ENCODE assay signal across 8 mouse cellular contexts in the genomic region with DNA sequence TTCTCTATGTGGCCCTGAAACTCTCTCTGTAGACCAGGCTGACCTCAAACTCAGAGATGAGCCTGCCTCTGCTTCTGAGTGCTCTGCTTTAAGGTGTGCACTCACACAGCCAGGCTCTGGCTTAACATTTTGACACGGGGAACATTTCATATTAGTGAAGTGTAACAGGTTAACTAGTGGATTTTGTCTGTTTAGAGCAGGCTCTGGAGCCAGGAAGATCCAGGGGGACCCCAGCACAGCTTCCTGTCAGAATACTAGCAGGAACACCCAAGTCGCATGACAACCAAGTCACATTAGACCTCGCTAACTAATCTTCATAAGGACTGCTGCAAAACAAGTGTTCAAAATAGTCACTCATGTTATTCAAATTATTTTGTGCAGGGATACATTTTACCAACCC. TPM values are rescaled to one million over a fixed set of nuclear protein-coding genes. Genes with fewer than 3 reads are reported as not detected.
A peak's percentile ranks its signal among the peaks of the same experiment; 100 is the strongest.
DNase-seq lines count a peak whose midpoint lies in the region; ATAC-seq and TF ChIP-seq lines count a peak whose summit lies in the region.

No protein-coding gene starts in this region.

- TF ChIP-seq CTCF in heart, adult 2 months (IDR thresholded peaks at IDR 0.05): no peak
- TF ChIP-seq CTCF in stomach, postnatal 0 days (IDR thresholded peaks at IDR 0.05; ENCODE audit: low read depth): no peak

- peak overlapping the region; percentile 55; the same call in 1 of the 2 replicates for H3K9ac ChIP-seq in heart, adult 2 months (ENCODE audit: low read depth, low read length)
- peak overlapping the region; percentile 79 for H3K9ac ChIP-seq in liver, embryonic 11.5 days (ENCODE audit: low read depth, low read length)
- H3K9ac ChIP-seq in stomach, postnatal 0 days (ENCODE audit: low read length): peak overlapping the region; percentile 80; the same call in 1 of the 2 replicates

- peak overlapping the region; percentile 99 for H3K27ac ChIP-seq in heart, adult 2 months
- H3K27ac ChIP-seq in liver, embryonic 11.5 days (ENCODE audit: low read depth, low read length): peak overlapping the region; percentile 87
- H3K27ac ChIP-seq in stomach, postnatal 0 days (replicated peaks): peak overlapping the region; percentile 98; the same call in 1 of the 2 replicates

- peak overlapping the region; percentile 78 for H3K4me2 ChIP-seq in liver, embryonic 11.5 days
- peak overlapping the region; percentile 68 for H3K4me2 ChIP-seq in stomach, postnatal 0 days (replicated peaks; ENCODE audit: low read depth)

- peaks cover under 1% of the 10 kb centered on the region; the same call in 1 of the 2 replicates for H3K36me3 ChIP-seq in heart, adult 2 months (ENCODE audit: control insufficient read depth, insufficient read depth, low read length)
- H3K36me3 ChIP-seq in liver, embryonic 11.5 days (ENCODE audit: control insufficient read depth, insufficient read depth, low read length): no peaks in the 10 kb centered on the region
- no peaks in the 10 kb centered on the region for H3K36me3 ChIP-seq in stomach, postnatal 0 days (ENCODE audit: control insufficient read depth, insufficient read depth, low read length)

- no peaks in the 10 kb centered on the region for H3K9me3 ChIP-seq in liver, embryonic 11.5 days (ENCODE audit: control insufficient read depth, low read length)
- no peaks in the 10 kb centered on the region for H3K9me3 ChIP-seq in stomach, postnatal 0 days (ENCODE audit: control insufficient read depth, low read length)

- no peaks in the 10 kb centered on the region; the same call in 1 of the 2 replicates for H3K79me2 ChIP-seq in heart, adult 2 months (replicated peaks; ENCODE audit: control insufficient read depth, insufficient read depth, low read length)

- H3K4me3 ChIP-seq in heart, adult 2 months: peak overlapping the region; percentile 80
- H3K4me3 ChIP-seq in liver, embryonic 11.5 days (ENCODE audit: low read depth, low read length): peak overlapping the region; percentile 78
- peak overlapping the region; percentile 74 for H3K4me3 ChIP-seq in stomach, postnatal 0 days (ENCODE audit: low read depth, low read length)

- ATAC-seq in liver, embryonic 11.5 days (replicated peaks; ENCODE audit: low FRiP score): no peak
- ATAC-seq in stomach, postnatal 0 days (ENCODE audit: low FRiP score, low TSS enrichment): no peak
- ATAC-seq in megakaryocyte-erythroid progenitor cell, adult 5-6 weeks (replicated peaks; ENCODE audit: low FRiP score, low TSS enrichment, poor library complexity, severe bottlenecking): no peak

- DNase-seq in heart, adult 2 months: no peak
- no peak for DNase-seq in heart, adult 11 months
- DNase-seq in thymus, postnatal 4 days: peak; percentile 11
- DNase-seq in thymus, postnatal 10 days (ENCODE audit: low spot score in 2 of 2): no peak
- DNase-seq in liver, embryonic 11.5 days (ENCODE audit: low spot score): no peak
- DNase-seq in stomach, postnatal 0 days (ENCODE audit: low spot score): no peak
- DNase-seq in adrenal gland, adult 8-10 months: no peak

- TF ChIP-seq EP300 in heart, adult 2 months (IDR thresholded peaks at IDR 0.05; ENCODE audit: insufficient read depth, low read depth, low read length): no peak
- TF ChIP-seq EP300 in stomach, postnatal 0 days (optimal IDR thresholded peaks at IDR 0.05): no peak

- no peaks in the 10 kb centered on the region for H3K27me3 ChIP-seq in heart, adult 2 months (ENCODE audit: control insufficient read depth, insufficient read depth, low read length)
- H3K27me3 ChIP-seq in liver, embryonic 11.5 days (replicated peaks; ENCODE audit: control insufficient read depth, insufficient read depth, low read length): no peaks in the 10 kb centered on the region
- H3K27me3 ChIP-seq in stomach, postnatal 0 days (ENCODE audit: control insufficient read depth, insufficient read depth, low read length): no peaks in the 10 kb centered on the region

- TF ChIP-seq POLR2A in heart, adult 2 months (IDR thresholded peaks at IDR 0.05; ENCODE audit: insufficient read depth, low read depth, low read length): no peak

- WGBS in heart, adult 2 months: 9% methylated on average over 3 of the region's 3 CpGs
- WGBS in liver, embryonic 11.5 days: 42% methylated on average over 3 of the region's 3 CpGs
- WGBS in stomach, postnatal 0 days: 36% methylated on average over 3 of the region's 3 CpGs

- peaks cover 4% of the 10 kb centered on the region; the same call in 1 of the 2 replicates for H3K4me1 ChIP-seq in heart, adult 2 months (ENCODE audit: control insufficient read depth, insufficient read depth, low read length)
- peaks cover 18% of the 10 kb centered on the region for H3K4me1 ChIP-seq in liver, embryonic 11.5 days (replicated peaks; ENCODE audit: control insufficient read depth, insufficient read depth, low read length)
- H3K4me1 ChIP-seq in stomach, postnatal 0 days (replicated peaks; ENCODE audit: control insufficient read depth, insufficient read depth): no peaks in the 10 kb centered on the region

- intact Hi-C loops in heart, adult 2 months (cut with DNase I): loop anchor here (2.0 kb wide), 1 partner anchor 16 kb away; the partner anchor contains the start of gene Tmed4

RNA-seq across cellular contexts. Expression of gene Ogdh, which starts 0.6 kb away (rescaled TPM):
- 1,000 to 10,000 TPM; 1,611 to 1,957 TPM for total RNA-seq in heart, adult 2 months (2021)
- 1,204 and 1,461 TPM in 2 replicates for polyA plus RNA-seq in heart, adult 2 months (2012; rRNA removed)
- polyA plus RNA-seq in liver, embryonic 11.5 days (2014; fragmentation: Nextera tagmentation; extraction: Ambion mirVana): 124 and 131 TPM in 2 replicates
- 82.3 and 99.8 TPM in 2 replicates for polyA plus RNA-seq in stomach, postnatal 0 days (2015; fragmentation: Nextera tagmentation; extraction: Ambion mirVana)
- total RNA-seq in adrenal gland, adult 8-10 months (2022): 100 to 1,000 TPM; 373 to 593 (median 476) TPM
- 125 and 127 TPM in 2 replicates for total RNA-seq in megakaryocyte-erythroid progenitor cell, adult 5-6 weeks (2014; fragmentation: Nextera tagmentation)
- total RNA-seq in megakaryocyte-erythroid progenitor cell, adult 5-6 weeks (2017): 70.9 and 91.2 TPM in 2 replicates

RNA-seq across cellular contexts. Expression of gene Tmed4, which starts 16.2 kb away (rescaled TPM):
- total RNA-seq in heart, adult 2 months (2021): 10 to 100 TPM; 85.5 to 96.6 TPM
- 138 and 175 TPM in 2 replicates for polyA plus RNA-seq in heart, adult 2 months (2012; rRNA removed)
- 76.2 and 78.8 TPM in 2 replicates for polyA plus RNA-seq in liver, embryonic 11.5 days (2014; fragmentation: Nextera tagmentation; extraction: Ambion mirVana)
- polyA plus RNA-seq in stomach, postnatal 0 days (2015; fragmentation: Nextera tagmentation; extraction: Ambion mirVana): 99.1 and 99.8 TPM in 2 replicates
- total RNA-seq in adrenal gland, adult 8-10 months (2022): 100 to 1,000 TPM; 116 to 136 (median 128) TPM
- total RNA-seq in megakaryocyte-erythroid progenitor cell, adult 5-6 weeks (2014; fragmentation: Nextera tagmentation): 18.9 and 35.5 TPM in 2 replicates
- 18.8 and 25.3 TPM in 2 replicates for total RNA-seq in megakaryocyte-erythroid progenitor cell, adult 5-6 weeks (2017)

RNA-seq across cellular contexts. Expression of gene Ddx56, which starts 23.3 kb away (rescaled TPM):
- total RNA-seq in heart, adult 2 months (2021): 10 to 100 TPM; 19.7 to 22.0 TPM
- polyA plus RNA-seq in heart, adult 2 months (2012; rRNA removed): 21.1 and 25.2 TPM in 2 replicates
- polyA plus RNA-seq in liver, embryonic 11.5 days (2014; fragmentation: Nextera tagmentation; extraction: Ambion mirVana): 141 and 151 TPM in 2 replicates
- 50.3 and 54.7 TPM in 2 replicates for polyA plus RNA-seq in stomach, postnatal 0 days (2015; fragmentation: Nextera tagmentation; extraction: Ambion mirVana)
- 10 to 100 TPM; 55.2 to 69.7 (median 60.3) TPM for total RNA-seq in adrenal gland, adult 8-10 months (2022)
- total RNA-seq in megakaryocyte-erythroid progenitor cell, adult 5-6 weeks (2014; fragmentation: Nextera tagmentation): 59.5 and 69.2 TPM in 2 replicates
- 53.9 and 63.2 TPM in 2 replicates for total RNA-seq in megakaryocyte-erythroid progenitor cell, adult 5-6 weeks (2017)
